Mouse (Mus musculus) left cerebral cortex, adult 2 months (tissue): ENCODE measurements around the gene Stard10. TPM values are rescaled to one million over a fixed set of nuclear protein-coding genes. Genes with fewer than 3 reads are reported as not detected.

Source experiments
- DNase-seq, 2 experiments: peaks; one replicate each; pipeline ENCODE4 v3.0.0; 2021 to 2022; ENCODE audit warnings: low spot score in 2 of 2, mixed read lengths in 1 of 2; ENCODE audit errors: extremely low spot score in 1 of 2
- H3K27ac ChIP-seq: fragments of 200-600 bp; 2 replicates; pipeline ENCODE4 v1.8.1; 2022
- H3K4me3 ChIP-seq: fragments of 200-600 bp; 2 replicates; pipeline ENCODE4 v1.8.1; 2022
- CTCF ChIP-seq: fragments of 200-600 bp; IDR thresholded peaks from 2 replicates; pipeline ENCODE4 v1.8.1; 2022; ENCODE audit warnings: antibody characterized with exemption, mild to moderate bottlenecking, moderate library complexity
- intact Hi-C: fragments of 180-260 bp; cut with DNase I; formaldehyde crosslinking; loops from one replicate; pipeline ENCODE4 v1.15.1; 2025
- total RNA-seq, 2 experiments: library from RNA; stranded (reverse); gene quantifications; 2 replicates each; pipeline ENCODE4 v1.2.3; 2021

Gene Stard10
- total RNA-seq, 2 experiments from 2014 or later: 81.7 to 84.3 TPM

DNA sequence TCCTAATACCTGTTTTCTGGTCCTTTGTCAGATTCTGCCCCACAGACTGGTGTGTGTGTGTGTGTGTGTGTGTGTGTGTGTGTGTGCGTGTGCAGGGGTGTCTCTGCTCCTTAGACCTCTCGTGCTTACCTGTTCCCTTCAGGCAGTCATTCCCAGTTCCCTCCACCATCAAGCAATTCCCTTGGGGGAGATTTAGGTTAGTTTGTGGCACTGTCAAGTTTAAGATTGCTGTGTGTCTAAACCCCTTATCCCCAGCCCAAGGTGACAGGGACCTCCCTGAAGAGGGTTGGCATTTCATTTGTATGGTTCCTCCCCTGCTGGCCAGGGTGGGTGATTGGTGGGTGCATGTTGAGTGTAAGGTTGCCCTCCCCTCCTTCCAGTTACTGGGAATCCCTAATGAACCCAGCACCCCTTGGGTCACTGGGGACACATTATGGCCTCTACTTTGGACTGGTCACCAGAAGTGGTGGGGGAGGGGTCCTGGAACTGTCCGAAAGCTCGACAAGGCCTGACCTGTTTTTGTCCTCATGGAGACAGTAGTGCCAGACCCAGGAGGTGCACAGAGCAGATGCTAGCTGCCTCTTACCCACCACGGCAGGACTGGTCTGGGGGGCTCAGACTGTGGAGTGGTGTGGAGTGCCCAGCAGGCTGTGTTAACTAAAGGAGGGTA is 62.0 kb downstream of the Stard10 start:
- H3K4me3 ChIP-seq: no peak overlapping the region
- TF ChIP-seq CTCF: no peak
- intact Hi-C loops: loop anchor here (10.0 kb wide), 1 partner anchor 474 kb away; no protein-coding TSS in a partner anchor
- DNase-seq: no peak
- no peak overlapping the region for H3K27ac ChIP-seq

DNA sequence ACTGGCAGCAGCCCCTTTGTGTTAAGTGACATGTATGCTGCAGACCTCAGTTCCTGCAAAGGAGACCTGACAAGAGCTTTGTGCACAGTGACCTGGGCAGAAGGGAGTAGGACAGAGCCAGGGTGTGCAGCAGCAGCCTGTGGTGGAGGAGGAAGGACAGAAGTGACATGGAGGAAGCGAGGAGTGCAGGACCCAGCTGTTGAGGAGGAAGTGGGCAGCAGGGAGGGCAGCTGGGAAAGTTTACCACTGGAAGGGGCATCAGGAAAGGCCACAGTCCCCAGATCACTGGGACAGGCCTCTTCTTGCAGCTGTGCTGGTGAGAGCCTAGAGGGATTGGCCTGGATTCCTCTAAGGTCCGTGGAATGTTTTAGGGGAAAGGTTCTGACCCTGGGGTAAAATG is 62.8 kb downstream of the Stard10 start:
- intact Hi-C loops: loop anchor here (10.0 kb wide), 1 partner anchor 475 kb away; no protein-coding TSS in a partner anchor
- TF ChIP-seq CTCF: no peak
- no peak overlapping the region for H3K4me3 ChIP-seq
- no peak for DNase-seq
- no peak overlapping the region for H3K27ac ChIP-seq

DNA sequence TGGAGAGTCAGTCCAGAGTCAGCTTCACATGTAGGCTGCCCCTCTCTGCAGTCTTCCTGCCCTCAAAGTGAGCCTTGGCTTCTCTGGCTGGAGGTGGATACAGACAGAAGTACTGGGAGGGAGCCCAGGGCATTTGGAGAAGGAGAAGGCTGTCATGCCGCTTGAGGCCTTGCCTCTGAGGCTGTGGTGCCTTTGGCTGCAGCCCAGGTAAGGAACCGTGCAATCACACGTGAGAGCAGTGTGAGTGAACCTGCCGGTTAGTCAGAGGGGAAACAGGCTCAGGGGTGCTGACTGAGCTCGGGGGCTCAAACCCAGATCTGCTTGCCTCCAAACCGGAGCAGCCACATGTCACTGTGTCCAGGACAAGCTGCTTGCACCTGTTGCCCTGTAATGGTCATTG is 64.6 kb downstream of the Stard10 start:
- TF ChIP-seq CTCF: no peak
- intact Hi-C loops: no loop called here
- Histone ChIP-seq H3K4me3 (no peak overlapping the region), H3K27ac (no peak overlapping the region)
- DNase-seq: no peak

DNA sequence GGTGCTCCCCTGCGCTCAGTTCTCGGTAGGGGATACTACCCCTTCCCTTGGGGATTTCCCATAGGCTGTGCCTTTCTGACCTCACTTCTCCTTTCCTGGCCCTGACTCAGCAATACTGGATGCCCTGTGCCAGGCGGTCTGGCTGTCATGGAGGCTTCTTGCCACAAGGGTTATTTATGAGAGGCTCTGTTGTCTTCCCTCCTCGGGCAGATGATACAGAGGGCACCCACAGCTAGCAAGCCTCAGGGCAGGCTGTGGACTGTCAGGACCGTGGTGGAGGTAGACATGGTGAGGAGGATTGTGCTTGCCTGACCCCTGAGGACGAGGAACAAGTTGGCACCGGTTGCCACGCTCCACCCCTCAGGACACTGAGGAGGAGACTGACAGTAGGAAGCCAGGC is 65.5 kb downstream of the Stard10 start:
- Histone ChIP-seq H3K27ac (no peak overlapping the region), H3K4me3 (no peak overlapping the region)
- intact Hi-C loops: no loop called here
- TF ChIP-seq CTCF: peak; percentile 17
- no peak for DNase-seq

DNA sequence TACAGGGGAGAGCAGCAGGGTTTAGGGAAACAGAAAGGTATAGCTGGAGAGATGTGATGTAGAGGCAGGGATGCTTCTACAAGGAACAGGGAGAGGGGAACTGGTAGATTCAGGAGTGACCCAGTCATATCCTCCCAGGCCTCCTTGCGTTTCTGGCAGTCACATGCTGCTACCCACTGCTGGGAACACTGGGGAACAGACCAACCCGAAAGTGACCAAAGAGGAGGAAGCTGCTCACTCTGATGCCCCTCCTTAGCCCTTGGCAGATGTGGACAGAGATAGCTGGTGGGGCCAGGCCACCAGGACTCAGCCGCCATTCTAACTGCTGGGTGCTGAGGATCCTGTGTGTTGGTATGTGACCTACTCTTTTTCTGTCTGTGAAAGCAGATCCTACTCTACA is 66.9 kb downstream of the Stard10 start:
- TF ChIP-seq CTCF: no peak
- no peak for DNase-seq
- intact Hi-C loops: no loop called here
- Histone ChIP-seq H3K4me3 (no peak overlapping the region), H3K27ac (no peak overlapping the region)

DNA sequence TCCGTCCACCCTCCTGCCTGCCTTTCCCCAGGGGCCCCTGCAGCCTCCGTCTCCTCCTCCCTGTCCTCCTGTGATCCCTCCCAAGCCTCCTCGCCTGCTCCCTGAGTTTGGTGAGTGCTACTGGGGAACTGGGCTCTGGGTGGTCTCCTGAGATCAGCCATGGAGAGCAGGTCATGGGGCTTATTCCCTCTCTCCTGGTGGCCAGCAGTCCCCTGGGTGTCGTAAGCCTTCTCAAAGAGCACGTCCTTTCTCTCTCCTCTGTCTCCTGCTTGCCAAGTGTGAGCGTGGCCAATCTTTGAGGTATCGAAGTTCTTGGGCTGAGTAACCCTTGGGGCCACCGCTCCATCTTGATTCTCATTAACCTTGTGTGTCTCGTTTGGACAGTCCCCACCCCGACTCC is 68.0 kb downstream of the Stard10 start:
- no peak overlapping the region for H3K27ac ChIP-seq

DNA sequence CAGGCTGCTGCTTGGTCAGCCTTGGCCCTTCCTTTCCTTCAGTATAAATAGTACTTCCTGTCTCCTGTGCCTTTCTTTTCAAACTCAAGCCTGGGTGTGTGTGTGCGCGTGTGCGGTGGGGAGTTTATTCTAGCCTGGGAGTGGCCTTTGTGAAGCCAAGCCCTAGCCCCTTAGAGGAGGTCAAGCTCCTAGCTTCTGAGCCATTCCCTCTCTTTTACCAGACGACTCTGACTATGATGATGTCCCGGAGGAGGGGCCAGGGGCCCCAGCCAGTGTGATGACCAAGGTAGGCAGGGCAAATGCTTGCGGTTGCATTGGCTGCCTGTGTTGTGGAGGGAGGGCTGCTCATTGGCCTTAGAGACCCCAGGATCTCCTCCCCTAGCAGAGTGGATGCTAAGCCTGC is 68.4 kb downstream of the Stard10 start:
- no peak overlapping the region for H3K27ac ChIP-seq
- TF ChIP-seq CTCF: no peak
- DNase-seq: no peak
- no peak overlapping the region for H3K4me3 ChIP-seq
- intact Hi-C loops: no loop called here

More for the DNA sequence above, 68.0 kb downstream of the Stard10 start:
- H3K4me3 ChIP-seq: no peak overlapping the region
- intact Hi-C loops: no loop called here
- no peak for TF ChIP-seq CTCF
- DNase-seq: no peak

DNA sequence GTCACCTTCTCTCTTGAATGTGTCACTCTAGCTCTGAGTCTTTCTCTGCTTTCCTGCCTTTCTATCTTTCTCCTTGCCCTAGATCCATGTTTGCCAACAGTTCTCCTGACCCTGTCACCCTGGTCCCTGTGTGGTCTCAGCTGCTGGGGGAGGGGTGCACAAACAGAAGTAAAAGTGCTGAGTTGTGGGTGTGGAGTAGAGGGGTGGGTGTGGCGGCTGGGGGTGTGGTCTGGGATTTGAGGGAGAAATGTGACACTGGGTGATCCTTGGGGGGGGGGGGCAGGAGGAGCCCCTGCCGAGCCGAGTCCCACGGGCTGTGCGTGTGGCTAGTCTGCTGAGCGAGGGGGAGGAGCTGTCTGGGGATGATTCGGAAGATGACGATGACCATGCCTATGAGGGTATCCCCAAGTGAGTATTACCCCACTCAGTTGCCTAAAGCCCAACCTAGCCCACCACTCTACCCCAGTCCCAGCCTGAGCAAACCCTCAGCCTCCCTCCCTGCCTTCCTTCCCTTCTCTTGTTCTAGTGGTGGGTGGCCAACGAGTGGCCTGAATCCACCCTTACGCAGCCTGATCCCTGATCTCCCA is 69.1 kb downstream of the Stard10 start:
- no peak for DNase-seq

DNA sequence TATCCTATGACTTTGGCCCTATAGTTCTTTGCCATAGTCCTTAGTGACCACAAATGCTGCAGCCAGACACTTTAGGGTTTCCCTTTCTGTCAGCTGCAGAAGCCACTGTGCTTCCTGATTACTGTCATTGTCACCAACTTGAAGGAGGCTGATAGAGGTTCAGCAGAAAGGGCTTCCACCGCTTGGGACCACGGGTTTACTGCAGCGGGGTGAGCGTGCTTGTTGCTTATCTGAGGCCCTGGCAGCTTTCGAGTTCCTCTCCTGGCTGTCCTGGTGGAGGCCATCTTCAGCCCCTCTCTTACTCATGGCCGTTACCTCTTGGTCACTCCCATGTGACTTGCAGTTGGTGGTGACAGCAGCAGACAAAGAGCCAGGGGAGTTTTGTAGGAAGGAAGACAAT is 72.4 kb downstream of the Stard10 start:
- intact Hi-C loops: no loop called here
- no peak overlapping the region for H3K27ac ChIP-seq
- no peak for DNase-seq
- no peak for TF ChIP-seq CTCF
- H3K4me3 ChIP-seq: no peak overlapping the region

More for the DNA sequence above, 69.1 kb downstream of the Stard10 start:
- no peak for TF ChIP-seq CTCF
- Histone ChIP-seq H3K4me3 (no peak overlapping the region), H3K27ac (no peak overlapping the region)
- intact Hi-C loops: no loop called here

DNA sequence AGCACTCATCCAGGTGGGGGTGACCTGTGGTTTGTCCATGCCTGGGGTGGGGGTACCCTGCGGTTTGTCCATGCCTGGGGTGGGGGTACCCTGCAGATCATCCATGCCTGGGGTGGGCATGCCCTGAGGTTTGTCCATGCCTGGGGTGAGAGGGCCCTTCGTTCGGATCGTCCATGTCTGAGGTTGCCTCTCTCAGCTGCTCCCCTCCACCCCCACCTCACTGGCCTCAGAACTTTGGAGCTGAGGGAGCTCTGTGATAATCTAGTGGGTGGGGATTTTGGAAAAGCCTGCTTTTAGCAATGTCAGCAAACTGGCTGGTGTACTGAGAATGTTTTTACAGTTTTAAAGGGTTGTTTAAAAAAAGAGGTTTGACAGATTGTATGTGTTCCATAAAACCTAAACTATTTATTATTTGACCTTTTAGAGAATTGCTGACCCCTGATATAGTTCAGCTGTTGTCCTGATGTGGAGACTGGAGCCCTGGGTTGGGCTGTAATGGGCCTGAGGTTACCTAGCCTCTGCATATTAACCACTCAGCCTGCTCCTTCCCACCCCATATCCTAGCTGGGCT is 75.1 kb downstream of the Stard10 start:
- H3K27ac ChIP-seq: no peak overlapping the region
- intact Hi-C loops: no loop called here
- no peak for DNase-seq
- no peak overlapping the region for H3K4me3 ChIP-seq
- TF ChIP-seq CTCF: no peak

DNA sequence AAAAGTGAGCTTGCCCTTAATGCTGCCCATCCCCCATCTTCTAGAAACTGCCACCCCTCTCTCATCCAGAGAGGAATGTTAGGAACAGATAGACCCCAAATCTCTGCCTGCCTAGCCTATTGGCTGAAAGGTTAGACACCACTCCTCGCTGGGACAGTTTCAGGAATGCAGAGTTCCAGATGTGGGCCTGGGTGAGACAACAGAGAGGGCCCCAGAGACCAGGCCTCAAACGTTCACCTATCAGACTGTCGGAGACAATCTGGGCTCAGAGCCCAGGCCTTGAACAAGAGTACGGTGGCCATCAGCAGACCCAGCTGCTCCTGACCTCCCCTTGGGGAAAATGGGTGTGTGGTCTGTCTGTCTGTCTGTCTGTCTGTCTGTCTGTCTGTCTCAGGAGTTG is 76.1 kb downstream of the Stard10 start:
- no peak for TF ChIP-seq CTCF
- DNase-seq: no peak
- H3K27ac ChIP-seq: 0 out of 2 replicates have a peak overlapping the region, but pooled peaks have one; percentile 15
- H3K4me3 ChIP-seq: no peak overlapping the region
- intact Hi-C loops: no loop called here

DNA sequence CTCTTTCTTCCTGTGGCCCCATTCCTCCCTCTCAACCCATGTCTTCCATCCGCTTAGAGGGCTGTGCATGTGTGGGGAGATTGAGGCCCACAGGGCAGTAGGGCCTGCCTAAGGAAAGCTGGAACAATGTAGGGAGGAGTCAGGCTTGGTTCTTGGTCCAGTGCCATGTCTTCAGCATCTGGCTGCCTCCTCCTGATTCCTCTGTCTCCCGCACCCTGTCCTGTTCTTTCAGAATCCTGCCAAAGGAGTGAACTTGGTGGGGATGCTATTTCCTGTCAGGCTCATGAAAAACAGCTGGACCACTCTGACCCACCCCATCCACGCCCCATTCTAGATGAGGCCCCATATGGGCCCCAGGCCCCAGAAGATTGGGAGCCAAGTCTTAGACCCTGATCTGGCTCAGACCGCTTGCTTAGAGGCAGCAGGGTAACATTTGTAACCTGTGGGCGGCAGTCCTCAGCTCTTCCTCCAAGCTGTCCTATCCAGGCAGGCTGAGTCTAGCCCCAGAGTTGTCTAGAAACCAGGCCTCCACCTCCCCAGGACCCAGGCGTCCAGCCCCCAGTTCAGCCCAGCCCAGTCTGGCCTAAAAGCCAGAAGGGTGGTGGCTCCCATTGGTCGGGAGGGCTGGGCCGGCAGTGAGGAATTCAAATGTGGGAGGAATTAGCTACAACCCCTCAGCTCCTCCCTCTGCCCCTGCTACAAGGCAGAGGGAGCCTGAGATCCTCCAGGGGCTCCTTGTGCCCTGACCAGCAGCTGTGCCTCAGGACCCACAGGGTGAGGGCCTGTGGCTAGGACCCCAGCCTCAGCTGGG is 77.0 kb downstream of the Stard10 start:
- no peak for TF ChIP-seq CTCF
- no peak for DNase-seq
- intact Hi-C loops: no loop called here
- H3K4me3 ChIP-seq: no peak overlapping the region
- peak overlapping the region; percentile 15; the same call in 1 of the 2 replicates for H3K27ac ChIP-seq
